Mouse (Mus musculus) lung, embryonic 15.5 days (tissue): ENCODE results near the gene Zfand5. TPM values are rescaled to one million over a fixed set of nuclear protein-coding genes. Genes with fewer than 3 reads are reported as not detected.
A peak's percentile ranks its signal among the peaks of the same experiment; 100 is the strongest.
"Not testable (repeated sequence)": the region's sequence is repeated elsewhere in the genome, so short reads cannot be mapped to it uniquely, and the experiment has no call there.

Experiments used
- ATAC-seq: fragments of 200-750 bp; cut with Nextera tagmentation; 2 replicates; pipeline ENCODE4 v1.8.0; 2017; ENCODE audit warnings: moderate number of reproducible peaks, borderline replicate concordance; ENCODE audit not compliant: low FRiP score, low TSS enrichment; ENCODE audit errors: extremely low read depth
- H3K27ac ChIP-seq: fragments of 300-500 bp; sonication (generic); 2 replicates; pipeline ENCODE4 v1.5.1; 2015; ENCODE audit warnings: moderate library complexity, mild to moderate bottlenecking, inconsistent platforms
- H3K27me3 ChIP-seq: fragments of 300-500 bp; sonication (generic); 2 replicates; pipeline ENCODE4 v1.6.1; 2015; ENCODE audit warnings: inconsistent platforms
- H3K36me3 ChIP-seq: fragments of 300-500 bp; sonication (generic); 2 replicates; pipeline ENCODE4 v1.6.1; 2015; ENCODE audit warnings: inconsistent platforms
- H3K4me1 ChIP-seq: fragments of 300-500 bp; sonication (generic); 2 replicates; pipeline ENCODE4 v1.6.1; 2015; ENCODE audit warnings: inconsistent platforms
- H3K4me2 ChIP-seq: fragments of 300-500 bp; sonication (generic); 2 replicates; pipeline ENCODE4 v1.6.1; 2015; ENCODE audit warnings: inconsistent platforms, mild to moderate bottlenecking, moderate library complexity
- H3K4me3 ChIP-seq: fragments of 300-500 bp; sonication (generic); 2 replicates; pipeline ENCODE4 v1.5.1; 2015; ENCODE audit warnings: mild to moderate bottlenecking, inconsistent platforms
- H3K9ac ChIP-seq: fragments of 300-500 bp; sonication (generic); 2 replicates; pipeline ENCODE4 v1.6.1; 2015; ENCODE audit warnings: inconsistent platforms
- H3K9me3 ChIP-seq: fragments of 300-500 bp; sonication (generic); 2 replicates; pipeline ENCODE4 v1.6.1; 2016; ENCODE audit warnings: inconsistent platforms
- WGBS: fragments of 180-500 bp; shearing (Covaris S2); methylation state at CpG from one replicate; pipeline ENCODE4 v1.1.7; 2015; 5-methylcytosine and 5-hydroxymethylcytosine counted together
- polyA plus RNA-seq: library from polyadenylated mRNA; unstranded; fragments of >200 nt; fragmentation: Nextera tagmentation; extraction: Ambion mirVana; gene quantifications from 2 replicates; pipeline ENCODE4 v1.2.1, GENCODE M21; 2015

Zfand5 gene
- polyA plus RNA-seq, 1 experiment from 2014 or later = 95.5 TPM

- H3K36me3 ChIP-seq = peaks cover 13% of the 10 kb centered on the region
- H3K9me3 ChIP-seq = no peaks in the 10 kb centered on the region
- peak overlapping the region; percentile 48; the same call in 1 of the 2 replicates for H3K9ac ChIP-seq
- 7% methylated on average over 3 of the region's 3 CpGs for WGBS
- ATAC-seq = no peak
- H3K27ac ChIP-seq = no peak overlapping the region
- peaks cover 11% of the 10 kb centered on the region for H3K4me1 ChIP-seq
- H3K27me3 ChIP-seq = no peaks in the 10 kb centered on the region
- peak overlapping the region; percentile 88 for H3K4me3 ChIP-seq
- H3K4me2 ChIP-seq = peak overlapping the region; percentile 68
These were observed 2.6 kb downstream of the Zfand5 start for GRCm38 (mm10) chr19:21274714-21275113.

- Histone ChIP-seq H3K4me3 (no peak overlapping the region), H3K9ac (no peak overlapping the region), H3K9me3 (no peaks in the 10 kb centered on the region), H3K4me1 (peaks cover 9% of the 10 kb centered on the region), H3K27me3 (no peaks in the 10 kb centered on the region), H3K27ac (no peak overlapping the region), H3K4me2 (no peak overlapping the region), H3K36me3 (peaks cover 24% of the 10 kb centered on the region)
- ATAC-seq = no peak
These were observed 4.2 kb downstream of the Zfand5 start for GRCm38 (mm10) chr19:21276317-21276716.

GRCm38 (mm10) chr19:21286421-21287097, 14.5 kb downstream of the Zfand5 start:
- ATAC-seq = no peak
- no peaks in the 10 kb centered on the region for H3K9me3 ChIP-seq
- H3K4me1 ChIP-seq = no peaks in the 10 kb centered on the region
- WGBS = 79% methylated on average over 3 of the region's 3 CpGs
- peaks cover 13% of the 10 kb centered on the region; the same call in 1 of the 2 replicates for H3K36me3 ChIP-seq
- H3K9ac ChIP-seq = no peak overlapping the region
- no peak overlapping the region for H3K4me3 ChIP-seq
- H3K27me3 ChIP-seq = no peaks in the 10 kb centered on the region
- no peak overlapping the region for H3K4me2 ChIP-seq
- H3K27ac ChIP-seq = no peak overlapping the region

- WGBS = 92% methylated on average over 4 of the region's 4 CpGs
- no peaks in the 10 kb centered on the region for H3K36me3 ChIP-seq
- no peaks in the 10 kb centered on the region for H3K9me3 ChIP-seq
- ATAC-seq = no peak
- no peaks in the 10 kb centered on the region for H3K27me3 ChIP-seq
- no peak overlapping the region for H3K27ac ChIP-seq
- H3K4me1 ChIP-seq = no peaks in the 10 kb centered on the region
- no peak overlapping the region for H3K4me2 ChIP-seq
- H3K9ac ChIP-seq = no peak overlapping the region
- no peak overlapping the region for H3K4me3 ChIP-seq
These were observed 25.3 kb downstream of the Zfand5 start for GRCm38 (mm10) chr19:21297411-21297810.

- ATAC-seq = no peak
- Histone ChIP-seq H3K4me3 (no peak overlapping the region), H3K4me1 (no peaks in the 10 kb centered on the region), H3K9me3 (no peaks in the 10 kb centered on the region), H3K27me3 (no peaks in the 10 kb centered on the region), H3K4me2 (no peak overlapping the region), H3K9ac (no peak overlapping the region), H3K27ac (no peak overlapping the region), H3K36me3 (no peaks in the 10 kb centered on the region)
- 36% methylated on average over 3 of the region's 3 CpGs for WGBS
These were observed 29.7 kb downstream of the Zfand5 start for GRCm38 (mm10) chr19:21301787-21302186.

GRCm38 (mm10) chr19:21307755-21308154, 35.7 kb downstream of the Zfand5 start:
- no peaks in the 10 kb centered on the region for H3K36me3 ChIP-seq
- H3K27me3 ChIP-seq = no peaks in the 10 kb centered on the region
- no peaks in the 10 kb centered on the region for H3K4me1 ChIP-seq
- H3K27ac ChIP-seq = no peak overlapping the region
- 82% methylated on average over 3 of the region's 3 CpGs for WGBS
- H3K4me3 ChIP-seq = no peak overlapping the region
- H3K4me2 ChIP-seq = no peak overlapping the region
- H3K9ac ChIP-seq = no peak overlapping the region
- no peak for ATAC-seq
- H3K9me3 ChIP-seq = no peaks in the 10 kb centered on the region

- H3K9ac ChIP-seq, H3K4me1 ChIP-seq, ATAC-seq, H3K9me3 ChIP-seq, H3K36me3 ChIP-seq, H3K4me2 ChIP-seq, H3K4me3 ChIP-seq, H3K27me3 ChIP-seq, H3K27ac ChIP-seq: not testable (repeated sequence)
- 96% methylated on average over 5 of the region's 5 CpGs for WGBS
These were observed 38.3 kb downstream of the Zfand5 start for GRCm38 (mm10) chr19:21310364-21310763.

GRCm38 (mm10) chr19:21315701-21316100, 43.6 kb downstream of the Zfand5 start:
- no peaks in the 10 kb centered on the region for H3K27me3 ChIP-seq
- 63% methylated on average over 3 of the region's 3 CpGs for WGBS
- H3K4me2 ChIP-seq = no peak overlapping the region
- no peaks in the 10 kb centered on the region for H3K4me1 ChIP-seq
- H3K9ac ChIP-seq = no peak overlapping the region
- H3K4me3 ChIP-seq = no peak overlapping the region
- H3K36me3 ChIP-seq = no peaks in the 10 kb centered on the region
- no peak overlapping the region for H3K27ac ChIP-seq
- no peaks in the 10 kb centered on the region for H3K9me3 ChIP-seq
- ATAC-seq = no peak

- Histone ChIP-seq H3K27ac (no peak overlapping the region), H3K9me3 (no peaks in the 10 kb centered on the region), H3K4me1 (no peaks in the 10 kb centered on the region), H3K4me3 (no peak overlapping the region), H3K36me3 (no peaks in the 10 kb centered on the region), H3K27me3 (no peaks in the 10 kb centered on the region), H3K9ac (no peak overlapping the region), H3K4me2 (no peak overlapping the region)
- 80% methylated on average over 1 of the region's 1 CpGs for WGBS
- no peak for ATAC-seq
These were observed 47.5 kb downstream of the Zfand5 start for GRCm38 (mm10) chr19:21319618-21320017.

GRCm38 (mm10) chr19:21325333-21325732, 53.3 kb downstream of the Zfand5 start:
- no peaks in the 10 kb centered on the region for H3K9me3 ChIP-seq
- H3K4me3 ChIP-seq = no peak overlapping the region
- no peak overlapping the region for H3K4me2 ChIP-seq
- H3K9ac ChIP-seq = no peak overlapping the region
- 56% methylated on average over 3 of the region's 3 CpGs for WGBS
- no peaks in the 10 kb centered on the region for H3K36me3 ChIP-seq
- H3K27ac ChIP-seq = no peak overlapping the region
- H3K27me3 ChIP-seq = no peaks in the 10 kb centered on the region
- no peaks in the 10 kb centered on the region for H3K4me1 ChIP-seq
- ATAC-seq = no peak

- ATAC-seq = no peak
- Histone ChIP-seq H3K4me3 (no peak overlapping the region), H3K4me1 (no peaks in the 10 kb centered on the region), H3K36me3 (no peaks in the 10 kb centered on the region), H3K9ac (no peak overlapping the region), H3K4me2 (no peak overlapping the region), H3K9me3 (no peaks in the 10 kb centered on the region), H3K27me3 (no peaks in the 10 kb centered on the region), H3K27ac (no peak overlapping the region)
- 66% methylated on average over 9 of the region's 9 CpGs for WGBS
These were observed 56.9 kb downstream of the Zfand5 start for GRCm38 (mm10) chr19:21328951-21329350.

- Histone ChIP-seq H3K36me3 (no peaks in the 10 kb centered on the region), H3K27ac (no peak overlapping the region), H3K27me3 (no peaks in the 10 kb centered on the region), H3K9ac (no peak overlapping the region), H3K4me1 (no peaks in the 10 kb centered on the region), H3K4me3 (no peak overlapping the region), H3K4me2 (no peak overlapping the region), H3K9me3 (no peaks in the 10 kb centered on the region)
- 45% methylated on average over 5 of the region's 5 CpGs for WGBS
- no peak for ATAC-seq
These were observed 57.7 kb downstream of the Zfand5 start for GRCm38 (mm10) chr19:21329770-21330169.
